Mouse (Mus musculus) c-Kit-positive CD71-positive TER-119-negative erythroid progenitor cells, embryonic 14.5 days (primary cell): ENCODE measurements at regions not wholly inside any gene's neighbourhood (a gene's known extent, or its start where the extent isn't known, plus 50 kb on each side); places are given as distances from the start of the nearest gene placed in this dataset.

Experiments used
- DNase-seq: peaks from one replicate; pipeline ENCODE4 v3.0.0-alpha.2; 2013; ENCODE audit warnings: low read depth

- no peak for DNase-seq
Observed at GRCm38 (mm10) chr12:95937705-95938104, 245.7 kb downstream of the Flrt2 start.

GRCm38 (mm10) chr12:95940465-95941012 lies 248.5 kb downstream of the Flrt2 start:
- DNase-seq: no peak

GRCm38 (mm10) chr12:95959786-95960504 lies 267.9 kb downstream of the Flrt2 start:
- DNase-seq: no peak

GRCm38 (mm10) chr12:95960505-95960871 lies 268.5 kb downstream of the Flrt2 start:
- no peak for DNase-seq

- no peak for DNase-seq
Observed at GRCm38 (mm10) chr12:95962817-95963216, 270.8 kb downstream of the Flrt2 start.

- no peak for DNase-seq
Observed at GRCm38 (mm10) chr12:95988669-95989288, 296.8 kb downstream of the Flrt2 start.

- DNase-seq: no peak
Observed at GRCm38 (mm10) chr12:95994963-95995362, 302.9 kb downstream of the Flrt2 start.

- DNase-seq: no peak
Observed at GRCm38 (mm10) chr12:96030180-96030579, 338.2 kb downstream of the Flrt2 start.

- no peak for DNase-seq
Observed at GRCm38 (mm10) chr12:96075365-96075764, 383.3 kb downstream of the Flrt2 start.

- no peak for DNase-seq
Observed at GRCm38 (mm10) chr12:96090995-96091394, 399.0 kb downstream of the Flrt2 start.

- DNase-seq: no peak
Observed at GRCm38 (mm10) chr12:96106254-96106653, 414.2 kb downstream of the Flrt2 start.

- no peak for DNase-seq
Observed at GRCm38 (mm10) chr12:96114727-96115379, 422.8 kb downstream of the Flrt2 start.

- no peak for DNase-seq
Observed at GRCm38 (mm10) chr12:96117553-96117952, 425.5 kb downstream of the Flrt2 start.

GRCm38 (mm10) chr12:96124156-96124931 lies 432.3 kb downstream of the Flrt2 start:
- DNase-seq: no peak

GRCm38 (mm10) chr12:96129870-96130454 lies 437.9 kb downstream of the Flrt2 start:
- no peak for DNase-seq

- no peak for DNase-seq
Observed at GRCm38 (mm10) chr12:96130796-96131512, 438.9 kb downstream of the Flrt2 start.

GRCm38 (mm10) chr12:96134136-96134535 lies 442.1 kb downstream of the Flrt2 start:
- no peak for DNase-seq

GRCm38 (mm10) chr12:96141748-96142147 lies 449.7 kb downstream of the Flrt2 start:
- no peak for DNase-seq

- DNase-seq: no peak
Observed at GRCm38 (mm10) chr12:96154095-96154494, 462.1 kb downstream of the Flrt2 start.

- DNase-seq: no peak
Observed at GRCm38 (mm10) chr12:96167551-96167950, 475.5 kb downstream of the Flrt2 start.

- no peak for DNase-seq
Observed at GRCm38 (mm10) chr12:96198928-96199327, 506.9 kb downstream of the Flrt2 start.
